Mouse (Mus musculus) neural tube, embryonic 12.5 days (tissue): Measurements from ENCODE around the gene Sh2d5. TPM values are rescaled to one million over a fixed set of nuclear protein-coding genes. Genes with fewer than 3 reads are reported as not detected.

Experiments used
- ATAC-seq: fragments of 200-750 bp; cut with Nextera tagmentation; 2 replicates; pipeline ENCODE4 v1.8.0; 2017; ENCODE audit warnings: low read depth, mild to moderate bottlenecking, moderate TSS enrichment, moderate library complexity; ENCODE audit not compliant: low FRiP score
- H3K27ac ChIP-seq: fragments of 300-500 bp; sonication (generic); 2 replicates; pipeline ENCODE4 v1.5.1; 2016
- H3K27me3 ChIP-seq: fragments of 300-500 bp; sonication (generic); replicated peaks from 2 replicates; pipeline ENCODE4 v1.6.1; 2016; ENCODE audit warnings: mild to moderate bottlenecking
- H3K36me3 ChIP-seq: fragments of 300-500 bp; sonication (generic); 2 replicates; pipeline ENCODE4 v1.6.1; 2016; ENCODE audit warnings: mild to moderate bottlenecking
- H3K4me1 ChIP-seq: fragments of 300-500 bp; sonication (generic); 2 replicates; pipeline ENCODE4 v1.6.1; 2016
- H3K4me2 ChIP-seq: fragments of 300-500 bp; sonication (generic); replicated peaks from 2 replicates; pipeline ENCODE4 v1.6.1; 2016; ENCODE audit warnings: mild to moderate bottlenecking
- H3K4me3 ChIP-seq: fragments of 300-500 bp; sonication (generic); 2 replicates; pipeline ENCODE4 v1.5.1; 2016
- H3K9ac ChIP-seq: fragments of 300-500 bp; sonication (generic); 2 replicates; pipeline ENCODE4 v1.6.1; 2016; ENCODE audit warnings: mild to moderate bottlenecking
- H3K9me3 ChIP-seq: fragments of 300-500 bp; sonication (generic); 2 replicates; pipeline ENCODE4 v1.6.1; 2016; ENCODE audit warnings: mild to moderate bottlenecking
- WGBS: fragments of 180-500 bp; shearing (Covaris S2); methylation state at CpG from one replicate; pipeline ENCODE4 v1.1.7; 2016; 5-methylcytosine and 5-hydroxymethylcytosine counted together
- polyA plus RNA-seq: library from polyadenylated mRNA; unstranded; fragments of >200 nt; fragmentation: Nextera tagmentation; extraction: Ambion mirVana; gene quantifications from 2 replicates; pipeline ENCODE4 v1.2.1, GENCODE M21; 2016

Sh2d5 gene
- polyA plus RNA-seq, 1 experiment from 2014 or later, result 4.6 TPM

DNA sequence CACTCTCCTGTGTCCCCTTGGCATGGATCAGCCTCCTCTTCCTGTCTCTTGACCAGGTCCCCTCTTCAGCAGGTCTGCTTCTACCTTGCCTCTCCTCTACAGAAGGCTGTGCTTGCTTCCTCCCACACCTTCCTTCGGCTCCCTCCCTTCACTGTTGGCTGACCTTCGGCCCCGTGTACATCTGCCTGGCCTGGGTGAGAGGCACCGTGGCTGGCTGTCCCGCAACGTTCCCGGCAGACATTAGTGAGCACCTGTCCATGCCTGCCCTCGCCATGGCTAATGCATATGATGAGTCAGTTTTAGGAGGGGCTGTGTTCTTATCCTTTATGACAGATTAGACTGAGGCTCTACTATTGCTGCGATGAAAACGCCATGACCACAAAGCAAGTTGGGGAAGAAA, 17.7 kb downstream of the Sh2d5 start:
- H3K4me3 ChIP-seq, result no peak overlapping the region
- peaks cover 1% of the 10 kb centered on the region; the same call in 1 of the 2 replicates for H3K4me1 ChIP-seq
- no peak overlapping the region for H3K9ac ChIP-seq
- no peaks in the 10 kb centered on the region for H3K9me3 ChIP-seq
- WGBS, result 91% methylated on average over 10 of the region's 10 CpGs
- H3K27ac ChIP-seq, result no peak overlapping the region
- no peak for ATAC-seq
- H3K36me3 ChIP-seq, result no peaks in the 10 kb centered on the region
- peaks cover 13% of the 10 kb centered on the region for H3K27me3 ChIP-seq
- H3K4me2 ChIP-seq, result no peak overlapping the region

GRCm38 (mm10) chr4:138272011-138272997, 22.1 kb downstream of the Sh2d5 start:
- no peak for ATAC-seq
- Histone ChIP-seq H3K27me3 (no peaks in the 10 kb centered on the region), H3K27ac (no peak overlapping the region), H3K36me3 (no peaks in the 10 kb centered on the region), H3K9ac (no peak overlapping the region), H3K4me2 (no peak overlapping the region), H3K9me3 (no peaks in the 10 kb centered on the region), H3K4me1 (no peaks in the 10 kb centered on the region), H3K4me3 (no peak overlapping the region)
- 72% methylated on average over 14 of the region's 14 CpGs for WGBS

DNA sequence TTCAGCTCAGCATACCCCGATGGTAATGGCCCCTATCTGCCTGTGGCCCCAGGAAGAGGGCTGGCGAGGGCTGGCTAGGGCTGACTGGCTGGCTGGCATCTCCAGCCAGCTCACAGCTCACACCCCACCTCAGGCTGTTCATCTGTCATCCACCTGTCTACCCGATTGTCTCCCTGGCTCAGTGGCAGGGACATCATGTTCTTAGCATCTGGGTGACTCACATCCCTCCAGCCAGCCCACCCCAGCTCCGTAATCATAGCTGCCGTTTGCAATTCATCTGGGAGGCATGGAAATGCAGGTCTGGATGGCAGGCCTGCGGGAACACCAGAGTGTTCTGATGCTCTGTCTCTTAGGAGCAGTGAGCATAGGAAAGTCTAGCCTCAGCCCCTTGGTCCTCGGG, 28.1 kb downstream of the Sh2d5 start:
- Histone ChIP-seq H3K9me3 (no peaks in the 10 kb centered on the region), H3K4me2 (no peak overlapping the region), H3K4me3 (no peak overlapping the region), H3K27ac (no peak overlapping the region), H3K4me1 (no peaks in the 10 kb centered on the region), H3K9ac (no peak overlapping the region), H3K36me3 (no peaks in the 10 kb centered on the region), H3K27me3 (no peaks in the 10 kb centered on the region)
- no peak for ATAC-seq
- WGBS, result 79% methylated on average over 7 of the region's 7 CpGs

DNA sequence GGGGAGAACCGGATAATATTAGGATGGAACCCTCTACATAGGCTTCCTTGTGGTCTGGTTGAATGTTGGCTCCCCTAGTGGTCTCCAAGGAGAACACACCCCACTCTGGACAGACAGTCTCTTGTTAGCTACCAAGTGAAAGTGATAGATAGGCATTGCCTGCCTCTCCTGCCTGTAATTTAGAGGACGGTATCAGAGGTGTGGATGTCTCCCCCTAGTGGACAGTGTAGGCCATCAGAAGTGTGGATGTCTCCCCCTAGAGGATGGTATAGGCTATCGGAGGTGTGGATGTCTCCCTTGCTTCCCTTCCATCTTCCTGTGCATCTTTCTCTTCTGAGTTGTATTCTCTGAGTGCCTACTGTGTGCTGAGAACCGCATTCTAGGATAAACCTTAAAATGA, 32.6 kb downstream of the Sh2d5 start:
- H3K9me3 ChIP-seq, result no peaks in the 10 kb centered on the region
- 29% methylated on average over 4 of the region's 4 CpGs for WGBS

GRCm38 (mm10) chr4:138286411-138286810, 36.2 kb downstream of the Sh2d5 start:
- no peak overlapping the region for H3K4me3 ChIP-seq
- no peak overlapping the region for H3K9ac ChIP-seq
- H3K4me1 ChIP-seq, result no peaks in the 10 kb centered on the region
- H3K27me3 ChIP-seq, result peaks cover 3% of the 10 kb centered on the region; the same call in 1 of the 2 replicates
- no peaks in the 10 kb centered on the region for H3K36me3 ChIP-seq
- no peaks in the 10 kb centered on the region for H3K9me3 ChIP-seq
- H3K27ac ChIP-seq, result no peak overlapping the region
- no peak for ATAC-seq
- H3K4me2 ChIP-seq, result no peak overlapping the region
- 91% methylated on average over 12 of the region's 12 CpGs for WGBS

More for the DNA sequence above, 32.6 kb downstream of the Sh2d5 start:
- no peak overlapping the region for H3K9ac ChIP-seq
- H3K27ac ChIP-seq, result no peak overlapping the region
- no peaks in the 10 kb centered on the region for H3K36me3 ChIP-seq
- H3K4me1 ChIP-seq, result no peaks in the 10 kb centered on the region
- H3K4me2 ChIP-seq, result no peak overlapping the region
- no peaks in the 10 kb centered on the region for H3K27me3 ChIP-seq
- H3K4me3 ChIP-seq, result no peak overlapping the region
- no peak for ATAC-seq

- ATAC-seq, result no peak
- Histone ChIP-seq H3K4me3 (no peak overlapping the region), H3K4me1 (peaks cover 4% of the 10 kb centered on the region), H3K27me3 (peaks cover 3% of the 10 kb centered on the region; the same call in 1 of the 2 replicates), H3K9ac (no peak overlapping the region), H3K4me2 (no peak overlapping the region), H3K9me3 (no peaks in the 10 kb centered on the region), H3K36me3 (no peaks in the 10 kb centered on the region), H3K27ac (no peak overlapping the region)
- WGBS, result 88% methylated on average over 7 of the region's 7 CpGs
These were observed 38.5 kb downstream of the Sh2d5 start for GRCm38 (mm10) chr4:138288691-138289090.

GRCm38 (mm10) chr4:138292028-138292427, 41.8 kb downstream of the Sh2d5 start:
- H3K9ac ChIP-seq, result no peak overlapping the region
- 83% methylated on average over 13 of the region's 13 CpGs for WGBS
- H3K9me3 ChIP-seq, result no peaks in the 10 kb centered on the region
- peaks cover 4% of the 10 kb centered on the region for H3K4me1 ChIP-seq
- H3K4me3 ChIP-seq, result no peak overlapping the region
- peaks cover 3% of the 10 kb centered on the region; the same call in 1 of the 2 replicates for H3K27me3 ChIP-seq
- no peak for ATAC-seq
- no peak overlapping the region; the same call in 1 of the 2 replicates for H3K27ac ChIP-seq
- no peak overlapping the region for H3K4me2 ChIP-seq
- H3K36me3 ChIP-seq, result no peaks in the 10 kb centered on the region

GRCm38 (mm10) chr4:138293261-138293948, 43.2 kb downstream of the Sh2d5 start:
- 72% methylated on average over 18 of the region's 18 CpGs for WGBS
- peak; percentile 66; the same call in 1 of the 2 replicates for ATAC-seq

DNA sequence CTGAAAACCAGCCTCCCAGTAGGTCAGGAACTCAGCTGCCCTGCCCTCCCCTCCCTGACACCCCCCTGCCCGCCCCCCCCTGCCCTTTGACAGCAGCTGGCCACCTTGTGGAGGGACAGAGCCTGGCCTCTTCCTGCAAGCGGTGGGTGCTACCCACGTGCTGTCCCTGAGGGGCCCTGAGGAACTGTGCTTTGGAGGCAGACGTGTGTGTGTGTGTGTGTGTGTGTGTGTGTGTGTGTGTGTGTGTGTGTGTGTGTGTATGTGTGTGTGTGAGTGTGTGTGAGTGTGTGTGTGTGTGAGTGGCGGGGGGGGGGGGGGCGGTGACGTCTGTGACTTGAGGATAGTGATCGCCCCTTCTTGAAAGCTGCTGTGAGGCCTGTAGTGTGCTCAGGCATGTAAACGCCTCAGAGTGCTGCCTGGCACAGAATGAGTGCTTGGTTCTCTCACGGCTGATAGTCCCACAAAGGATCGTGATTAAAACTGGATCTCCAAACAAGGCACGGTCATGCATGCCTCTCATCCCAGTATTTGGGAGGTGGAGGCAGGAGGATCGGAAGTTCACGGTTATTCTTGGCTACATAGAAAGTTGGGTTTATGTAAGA, 43.8 kb downstream of the Sh2d5 start:
- Histone ChIP-seq H3K4me1 (peaks cover 4% of the 10 kb centered on the region), H3K9ac (no peak overlapping the region), H3K27ac (peak overlapping the region; percentile 62; the same call in 1 of the 2 replicates), H3K4me2 (no peak overlapping the region), H3K36me3 (no peaks in the 10 kb centered on the region), H3K27me3 (0 out of 2 replicates have a peak, but pooled peaks cover 3% of the 10 kb centered on the region), H3K9me3 (no peaks in the 10 kb centered on the region), H3K4me3 (no peak overlapping the region)
- 72% methylated on average over 11 of the region's 14 CpGs for WGBS
- ATAC-seq, result no peak

More at GRCm38 (mm10) chr4:138293261-138293948, 43.2 kb downstream of the Sh2d5 start:
- Histone ChIP-seq H3K4me1 (peaks cover 4% of the 10 kb centered on the region), H3K9me3 (no peaks in the 10 kb centered on the region), H3K27ac (peak overlapping the region; percentile 62; the same call in 1 of the 2 replicates), H3K27me3 (peaks cover 3% of the 10 kb centered on the region; the same call in 1 of the 2 replicates), H3K9ac (no peak overlapping the region), H3K4me3 (no peak overlapping the region), H3K4me2 (no peak overlapping the region), H3K36me3 (no peaks in the 10 kb centered on the region)

- Histone ChIP-seq H3K36me3 (no peaks in the 10 kb centered on the region), H3K4me2 (no peak overlapping the region), H3K4me1 (peaks cover 18% of the 10 kb centered on the region), H3K9me3 (no peaks in the 10 kb centered on the region), H3K27ac (no peak overlapping the region), H3K4me3 (no peak overlapping the region), H3K27me3 (no peaks in the 10 kb centered on the region), H3K9ac (no peak overlapping the region)
- 94% methylated on average over 10 of the region's 10 CpGs for WGBS
- ATAC-seq, result no peak
These were observed 51.1 kb downstream of the Sh2d5 start for GRCm38 (mm10) chr4:138301271-138301780.

DNA sequence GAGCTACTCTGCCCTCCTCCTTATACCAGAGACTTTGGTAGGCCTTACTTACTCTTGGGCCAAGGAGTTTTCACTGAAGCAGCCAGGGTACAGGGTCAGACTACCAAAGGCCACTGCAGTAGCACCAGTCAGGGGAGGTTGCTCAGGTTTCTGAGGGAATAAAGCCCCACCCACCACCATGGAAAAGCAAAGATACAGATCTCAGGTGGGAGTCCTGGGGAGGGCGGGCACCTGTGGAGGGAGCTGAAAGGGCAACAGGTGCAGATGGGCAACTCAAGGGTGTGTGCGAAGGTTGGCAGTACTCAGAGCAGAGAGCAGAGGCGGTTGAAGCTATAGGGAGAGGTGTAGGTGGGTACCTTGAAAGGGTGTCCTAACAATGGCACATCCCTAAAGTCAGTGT, 52.8 kb downstream of the Sh2d5 start:
- no peak overlapping the region for H3K4me3 ChIP-seq
- peaks cover 18% of the 10 kb centered on the region for H3K4me1 ChIP-seq
- no peak for ATAC-seq
- peaks cover 9% of the 10 kb centered on the region for H3K36me3 ChIP-seq
- no peaks in the 10 kb centered on the region for H3K9me3 ChIP-seq
- no peak overlapping the region for H3K27ac ChIP-seq
- 96% methylated on average over 3 of the region's 3 CpGs for WGBS
- H3K9ac ChIP-seq, result no peak overlapping the region
- H3K27me3 ChIP-seq, result no peaks in the 10 kb centered on the region
- H3K4me2 ChIP-seq, result peak overlapping the region; percentile 91; the same call in 1 of the 2 replicates
